Mouse (Mus musculus): ENCODE measurements around the gene Kcnk12.

Kcnk12 gene

GRCm38 (mm10) chr17:87785721-87786120 lies 12.1 kb downstream of the Kcnk12 start:
- DNase-seq (ENCODE audit: low spot score in 2 of 2), result no peak

DNA sequence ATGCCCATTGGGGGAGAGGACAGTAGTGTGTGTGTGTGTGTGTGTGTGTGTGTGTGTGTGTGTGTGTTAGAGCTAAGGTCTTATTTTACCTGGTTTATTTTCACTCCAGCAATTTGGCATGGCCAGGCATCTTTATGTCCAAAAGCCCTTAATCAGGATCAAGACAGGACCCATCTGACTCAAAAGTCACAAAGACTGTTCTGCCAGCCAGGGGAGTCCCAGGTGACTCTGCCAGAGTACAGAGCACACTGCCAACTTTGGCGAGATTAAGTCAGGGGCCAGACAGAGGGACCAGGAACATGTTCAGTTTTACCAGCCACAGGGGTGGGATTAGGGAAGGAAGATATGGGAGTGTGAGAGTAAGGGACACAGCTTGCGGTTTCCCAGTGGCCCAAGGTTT lies 12.9 kb downstream of the Kcnk12 start:
- DNase-seq (ENCODE audit: low spot score in 2 of 2), result no peak

DNA sequence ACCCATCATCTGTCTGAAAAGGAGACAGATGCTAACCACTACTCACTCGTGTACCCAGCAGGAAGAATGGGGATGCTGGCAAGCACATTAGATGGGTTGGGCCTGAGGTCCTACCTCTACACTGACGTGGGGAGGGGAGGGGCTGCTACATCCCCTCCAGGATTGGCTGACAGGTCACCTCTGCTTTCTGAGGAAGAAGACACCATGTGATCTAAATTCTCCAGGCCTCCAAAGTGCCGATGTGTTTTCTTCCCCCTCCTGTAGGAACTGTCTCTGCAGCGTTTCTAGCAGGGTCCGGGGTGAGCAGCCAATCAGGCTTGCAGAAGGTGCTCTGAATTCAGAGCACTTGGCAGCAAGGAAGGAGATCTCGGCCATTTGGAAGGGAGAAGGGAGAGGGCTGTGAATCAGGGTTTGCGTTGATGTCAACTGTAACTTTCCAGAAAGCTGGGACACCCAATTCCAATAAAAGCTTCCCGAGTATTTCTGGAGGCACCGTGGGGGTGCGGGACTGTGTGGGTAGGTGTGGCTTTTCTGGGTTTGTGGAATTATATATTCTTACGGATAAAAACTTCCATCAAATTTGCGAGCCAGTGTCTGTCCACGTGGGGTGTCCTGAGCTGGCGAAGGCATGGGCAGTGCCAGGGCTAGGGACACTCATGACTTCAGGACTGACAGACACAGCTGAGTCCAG lies 13.5 kb downstream of the Kcnk12 start:
- DNase-seq (ENCODE audit: low spot score in 2 of 2), result peak in 1 of 2 experiments; percentile 46

DNA sequence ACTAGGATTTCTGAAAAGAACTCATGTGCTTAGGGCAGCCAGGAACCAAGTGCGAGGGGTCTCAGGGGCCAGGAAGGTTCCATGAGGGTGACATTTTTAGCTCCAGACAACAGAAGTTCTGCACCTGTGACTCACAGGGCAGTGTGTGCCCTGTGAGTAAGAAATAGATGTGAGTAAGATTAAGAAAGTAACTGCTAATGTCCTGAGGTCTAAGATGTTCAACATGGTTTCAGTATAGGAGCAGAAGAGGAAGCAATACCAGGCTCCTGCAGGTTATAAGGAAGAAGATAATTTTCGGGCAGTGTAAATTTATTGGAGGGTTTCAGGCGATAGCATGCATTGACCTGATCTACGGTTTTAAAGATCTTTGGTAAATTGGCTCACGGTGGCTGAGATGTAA lies 16.6 kb downstream of the Kcnk12 start:
- no peak for DNase-seq (ENCODE audit: low spot score in 2 of 2)

DNA sequence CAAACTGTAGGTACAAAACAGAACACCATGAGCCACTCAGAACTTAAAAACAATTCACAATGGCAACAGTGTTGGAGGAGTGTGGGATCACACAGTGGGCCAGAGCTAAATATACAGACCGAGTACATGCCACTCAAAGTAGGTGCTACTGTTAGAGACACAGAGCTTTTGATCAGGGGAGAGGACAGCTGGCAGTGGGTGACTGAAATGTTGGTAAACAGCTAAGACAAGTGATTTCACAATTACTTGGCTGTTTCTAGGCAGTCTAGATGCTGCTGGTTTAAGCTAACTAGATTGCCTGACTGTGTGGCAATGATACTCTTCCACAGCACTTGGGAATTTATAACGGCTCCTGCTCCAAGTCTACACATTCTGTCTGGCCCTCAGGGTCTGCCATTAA lies 17.6 kb downstream of the Kcnk12 start:
- no peak for DNase-seq (ENCODE audit: low spot score in 2 of 2)

DNA sequence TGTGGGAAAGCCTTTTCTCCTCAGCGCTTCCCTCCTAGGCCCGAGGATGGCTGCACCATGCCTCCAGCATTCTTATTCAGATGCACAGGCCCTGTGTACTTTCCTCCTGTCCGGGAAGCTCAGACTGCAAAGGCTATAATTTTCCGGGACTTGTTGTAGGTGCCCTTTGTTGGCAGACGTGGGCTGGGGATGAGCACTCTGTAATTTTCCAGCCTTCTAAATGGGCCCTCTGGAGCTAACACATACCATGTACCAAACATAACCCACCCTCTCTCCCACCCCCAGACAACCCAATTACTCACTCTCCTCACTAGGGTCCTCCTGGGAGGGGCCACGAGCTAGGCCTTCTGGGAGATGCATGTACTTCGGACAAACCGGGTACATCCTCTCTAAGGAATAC lies 22.8 kb downstream of the Kcnk12 start:
- no peak for DNase-seq (ENCODE audit: low spot score in 2 of 2)

DNA sequence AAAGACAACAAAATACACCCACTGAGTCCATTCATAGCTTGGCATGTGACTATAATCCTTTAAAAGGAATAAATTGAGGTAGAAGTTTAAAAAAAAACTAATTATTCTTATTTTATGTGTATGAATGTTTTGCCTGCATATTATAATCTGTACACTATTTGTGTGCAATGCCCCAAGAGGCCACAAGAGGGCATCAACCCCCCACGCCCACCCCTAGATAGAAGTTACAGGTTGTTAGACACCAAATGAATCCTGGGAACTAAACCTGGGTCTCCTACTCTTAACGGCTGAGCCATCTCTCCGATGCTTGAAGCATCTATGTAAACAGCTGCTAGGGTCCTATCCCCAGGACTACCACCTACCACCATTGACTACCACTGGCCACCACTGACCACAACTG lies 24.6 kb downstream of the Kcnk12 start:
- DNase-seq (ENCODE audit: low spot score in 2 of 2), result no peak

GRCm38 (mm10) chr17:87770766-87771165 lies 27.0 kb downstream of the Kcnk12 start:
- DNase-seq (ENCODE audit: low spot score in 2 of 2), result no peak

DNA sequence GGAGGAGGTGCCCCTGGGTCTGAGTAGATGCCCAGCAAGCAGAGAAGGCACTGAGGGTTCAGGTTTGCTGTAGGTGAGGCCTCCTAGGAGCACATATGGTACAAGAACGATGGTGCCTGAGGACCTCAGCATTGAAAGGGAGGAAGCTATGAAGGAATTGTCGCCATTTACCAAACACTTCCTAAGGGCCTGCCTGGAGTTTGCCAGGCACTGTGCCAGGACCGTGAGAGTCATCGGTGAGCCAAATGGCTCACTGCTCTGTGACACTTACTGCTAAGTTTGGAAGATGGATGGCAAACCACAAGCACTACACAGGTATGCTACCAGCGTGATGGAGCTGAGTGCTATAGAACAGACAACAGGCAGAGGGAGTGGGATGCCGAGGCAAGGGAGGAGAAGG lies 30.9 kb downstream of the Kcnk12 start:
- DNase-seq (ENCODE audit: low spot score in 2 of 2), result no peak

DNA sequence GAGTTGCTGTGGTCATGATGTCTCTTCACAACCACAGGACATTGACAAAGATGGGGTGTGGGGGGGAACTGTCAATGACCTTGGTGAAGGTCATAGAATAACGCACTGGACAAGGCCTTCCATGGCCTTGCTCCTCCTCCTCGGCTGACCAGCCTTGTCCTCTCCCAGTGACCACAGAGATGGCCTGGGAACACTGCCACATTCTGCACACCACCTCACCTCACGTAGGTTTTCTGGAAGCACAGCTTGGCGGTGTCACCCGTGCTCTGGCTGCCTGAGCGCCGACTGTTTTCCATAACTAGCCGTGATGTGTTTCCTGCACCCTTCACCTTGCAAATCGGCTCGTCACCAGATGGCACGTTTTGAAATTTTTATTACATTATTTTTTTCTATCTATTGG lies 32.8 kb downstream of the Kcnk12 start:
- DNase-seq (ENCODE audit: low spot score in 2 of 2), result no peak

DNA sequence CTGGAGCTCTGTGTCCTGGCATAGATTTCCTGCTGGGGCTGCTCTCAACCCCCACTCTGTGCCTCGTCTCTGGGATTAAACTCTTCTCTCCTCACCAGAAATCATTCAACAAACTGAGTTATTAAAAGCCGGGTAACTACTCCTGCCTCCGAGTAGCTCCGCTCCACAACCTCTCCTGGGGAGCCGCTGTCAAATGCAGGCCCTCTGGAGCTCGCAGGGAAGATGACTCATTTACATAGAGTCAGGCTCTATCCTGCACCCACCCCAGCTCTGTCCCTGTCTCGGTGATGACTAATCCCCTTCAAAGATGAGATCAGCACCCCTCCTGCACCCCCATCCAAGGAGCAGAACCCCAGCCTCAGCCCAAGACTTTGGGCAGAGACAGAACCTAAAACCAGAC lies 34.6 kb downstream of the Kcnk12 start:
- no peak for DNase-seq (ENCODE audit: low spot score in 2 of 2)

GRCm38 (mm10) chr17:87760315-87760714 lies 37.5 kb downstream of the Kcnk12 start:
- no peak for DNase-seq (ENCODE audit: low spot score in 2 of 2)

DNA sequence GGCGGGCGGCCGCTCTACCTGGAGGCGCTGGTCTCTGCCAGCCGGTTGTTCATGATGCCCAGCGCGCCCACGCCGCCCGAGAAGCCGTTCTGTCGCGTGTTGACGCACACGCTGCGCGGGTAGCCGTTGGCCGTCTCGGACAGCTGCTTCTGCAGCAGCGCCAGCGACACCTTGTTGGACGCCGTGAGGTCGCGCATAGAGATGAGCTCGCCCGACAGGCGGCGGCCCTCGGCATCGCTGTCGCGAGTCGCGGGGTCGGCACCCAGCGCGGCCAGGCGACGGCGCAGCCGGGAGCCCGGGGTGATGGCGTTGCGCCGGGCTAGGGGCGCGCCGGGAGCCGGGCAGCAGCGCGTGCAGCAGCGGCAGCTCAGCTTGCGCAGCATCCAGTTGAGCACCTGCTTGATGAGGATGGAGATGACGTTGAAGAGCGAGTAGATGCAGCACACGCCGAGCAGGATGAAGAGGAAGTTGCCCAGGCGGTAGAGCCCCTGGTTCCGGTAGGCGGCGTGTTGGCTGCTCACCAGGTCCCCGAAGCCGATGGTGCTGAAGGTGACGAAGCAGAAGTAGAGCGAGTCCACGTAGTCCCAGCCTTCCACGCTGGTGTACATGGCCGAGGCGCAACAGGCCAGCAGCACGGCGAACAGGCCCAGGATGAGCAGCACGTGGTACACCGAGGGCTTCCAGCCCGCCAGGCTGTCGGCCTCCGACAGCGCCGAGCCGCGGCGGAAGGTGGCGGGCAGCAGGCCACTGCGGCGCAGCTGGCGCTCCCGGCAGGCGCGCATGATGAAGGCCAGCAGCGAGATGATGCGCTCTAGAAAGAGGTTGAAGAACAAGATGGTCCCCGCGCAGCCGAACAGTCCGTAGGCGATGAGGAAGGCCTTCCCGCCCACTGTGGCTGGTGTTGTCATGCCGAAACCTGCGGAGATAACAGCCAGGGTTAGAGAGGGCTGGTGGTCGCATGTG lies 51.6 kb downstream of the Kcnk12 start:
- DNase-seq (ENCODE audit: low spot score in 2 of 2), result peak in 1 of 2 experiments; percentile 47

GRCm38 (mm10) chr17:87744985-87745925 lies 52.5 kb downstream of the Kcnk12 start:
- peak; percentile 70 to 76 for DNase-seq (ENCODE audit: low spot score in 2 of 2)

DNA sequence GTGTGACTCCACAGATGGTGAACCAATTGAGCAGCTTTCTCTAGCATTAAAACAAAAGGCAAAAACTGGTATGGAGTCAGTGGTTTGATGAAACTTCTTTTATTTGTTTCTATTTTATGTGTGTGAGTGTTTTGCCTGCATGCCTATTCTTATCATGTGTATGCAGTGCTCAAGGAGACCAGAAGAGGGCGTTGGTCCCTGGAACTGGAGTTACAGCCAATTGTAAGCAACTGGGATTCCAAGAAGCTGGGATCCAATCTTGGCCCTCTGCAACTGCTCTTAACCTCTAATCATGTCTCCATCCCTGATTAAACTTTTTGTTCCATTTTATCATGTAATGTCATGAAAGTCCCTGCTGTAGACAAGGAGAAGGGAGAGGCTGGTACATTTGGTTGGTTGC lies 58.0 kb downstream of the Kcnk12 start:
- DNase-seq (ENCODE audit: low spot score in 2 of 2), result no peak

DNA sequence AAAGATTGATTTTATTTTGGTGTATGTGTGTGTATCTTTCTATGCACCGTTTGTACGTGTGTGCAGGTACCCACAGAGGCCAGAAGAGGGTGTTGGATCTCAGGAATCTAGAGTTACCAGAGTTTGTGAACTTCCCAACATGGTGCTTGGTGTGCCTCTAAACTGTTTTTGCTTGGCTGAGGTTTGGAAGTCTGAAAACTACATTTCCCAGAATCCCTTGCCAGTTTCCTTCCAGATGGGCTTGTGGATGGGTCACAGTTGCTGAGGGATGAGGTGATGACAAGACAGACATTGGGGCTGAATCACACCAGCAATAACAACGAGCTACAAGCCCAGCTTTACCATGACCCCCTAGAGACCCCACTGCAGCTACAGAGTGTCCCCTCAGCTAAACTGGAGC lies 60.6 kb downstream of the Kcnk12 start:
- DNase-seq (ENCODE audit: low spot score in 2 of 2), result no peak

GRCm38 (mm10) chr17:87734471-87734870 lies 63.3 kb downstream of the Kcnk12 start:
- DNase-seq (ENCODE audit: low spot score in 2 of 2), result no peak

GRCm38 (mm10) chr17:87731962-87732361 lies 65.8 kb downstream of the Kcnk12 start:
- DNase-seq (ENCODE audit: low spot score in 2 of 2), result no peak

GRCm38 (mm10) chr17:87726489-87727356 lies 71.1 kb downstream of the Kcnk12 start:
- DNase-seq (ENCODE audit: low spot score in 2 of 2), result no peak

DNA sequence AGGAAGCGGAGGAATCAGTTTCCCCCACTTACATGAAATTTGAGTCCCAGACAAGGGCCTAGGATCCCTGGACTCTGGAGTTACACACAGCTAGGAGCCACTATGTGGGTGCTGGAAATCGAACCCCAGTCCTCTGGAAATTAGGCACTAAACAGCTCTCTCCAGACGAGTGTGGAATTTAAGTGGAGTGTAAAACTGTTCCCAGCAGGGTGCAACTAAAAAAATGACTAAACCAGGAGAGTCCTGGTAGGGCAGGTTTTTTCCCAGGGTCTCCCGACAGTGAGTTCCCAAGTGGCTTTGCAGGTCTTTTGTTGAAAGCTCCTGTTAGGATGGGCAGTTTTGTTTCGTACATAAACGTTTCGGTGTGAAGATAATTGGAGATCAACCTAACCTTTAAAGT lies 73.1 kb downstream of the Kcnk12 start:
- DNase-seq (ENCODE audit: low spot score in 2 of 2), result no peak

DNA sequence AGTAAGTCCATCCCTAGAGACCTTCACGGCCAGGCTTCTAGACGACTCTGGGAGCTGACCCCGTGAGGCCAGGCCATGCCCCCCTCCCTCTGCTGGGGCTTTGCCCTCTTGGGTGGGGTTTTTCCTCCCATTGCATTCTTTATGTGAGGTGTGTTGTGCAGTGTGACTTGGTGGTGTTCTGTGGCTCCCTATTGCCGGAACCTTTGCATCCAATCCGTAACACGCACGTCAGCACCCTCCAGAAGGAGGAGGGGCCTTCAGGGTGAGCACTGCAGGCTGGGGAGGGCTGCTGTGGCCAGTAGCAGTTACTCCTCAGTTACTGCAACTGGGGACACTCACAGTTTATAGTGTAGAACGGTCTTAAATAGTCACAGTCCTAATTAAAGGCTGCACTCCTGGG lies 97.7 kb downstream of the Kcnk12 start:
- no peak for DNase-seq (ENCODE audit: low spot score in 2 of 2)
